ENCODE assay signal across 15 mouse cellular contexts in the genomic region with DNA sequence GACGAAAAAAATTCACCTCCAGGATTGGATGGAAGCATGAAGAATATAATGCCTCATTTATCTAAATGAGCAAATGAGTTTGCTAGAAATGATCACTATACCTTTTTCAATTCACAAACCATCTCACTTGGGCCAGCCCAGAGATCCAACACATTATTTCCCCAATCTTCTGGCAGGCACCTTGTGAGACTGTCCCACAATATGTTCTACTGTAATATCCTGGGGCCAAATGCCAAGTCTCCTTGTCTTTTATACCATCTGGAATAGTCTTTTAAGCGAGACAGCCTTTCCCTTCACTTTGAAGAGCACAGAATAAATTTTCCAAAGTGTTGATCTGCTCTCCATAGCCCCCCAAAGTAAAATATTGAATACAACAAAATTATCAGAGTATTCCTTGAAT. TPM values are rescaled to one million over a fixed set of nuclear protein-coding genes. Genes with fewer than 3 reads are reported as not detected.
DNase-seq lines count a peak whose midpoint lies in the region.
"Had no signal": no experiment of that assay in that cellular context is flagged by ENCODE, and none has a peak within 500 bp of the region (broad histone marks: within the 10 kb centered on the region; RNA-seq: fewer than 3 reads in every experiment).

No protein-coding gene starts in this region.

- peak; percentile 39 to 49 for DNase-seq in cerebellum, adult 18-20 months
- DNase-seq in cerebellum, adult 11 months, result no peak
- peak; percentile 55 for DNase-seq in heart, adult 11 months
- no peak for DNase-seq in heart, postnatal 10 days
- DNase-seq in brain, adult 2 months (ENCODE audit: low read depth, low spot score), result peak; percentile 52
- DNase-seq in right cerebral cortex, postnatal 14 days, result no peak
- DNase-seq: adrenal gland, adult 2 months; adrenal gland, postnatal 10 days; adrenal gland, postnatal 25 days; B cell, adult 2 months; cerebellum, adult 11-12 months; cerebellum, adult 8-10 months; cerebellum, adult 9-11 months; cerebellum, postnatal 14 days; embryo, embryonic 11 days had no signal

- intact Hi-C loops in heart, postnatal 10 days (cut with DNase I), result no loop called here

RNA-seq across cellular contexts. Expression of a gene that starts 13.3 kb away (rescaled TPM):
- total RNA-seq in heart, postnatal 10 days (2021), result 10 to 100 TPM; 13.2 to 17.0 TPM

RNA-seq across cellular contexts. Expression of a gene that starts 20.1 kb away (rescaled TPM):
- total RNA-seq in heart, postnatal 10 days (2021), result 10 to 100 TPM; 50.2 to 51.6 TPM

RNA-seq across cellular contexts. Expression of a gene that starts 32.8 kb away (rescaled TPM):
- 100 to 1,000 TPM; 815 to 853 TPM for total RNA-seq in heart, postnatal 10 days (2021)

RNA-seq across cellular contexts. Expression of a gene that starts 33.5 kb away (rescaled TPM):
- total RNA-seq in heart, postnatal 10 days (2021), result not detected

RNA-seq across cellular contexts. Expression of a gene that starts 57.7 kb away (rescaled TPM):
- total RNA-seq in heart, postnatal 10 days (2021), result 100 to 1,000 TPM; 159 to 170 TPM

Comparison
In these comparisons a context has a peak if more than half of its experiments do, and no peak if none do; other contexts are left out.
1. DNase-seq: peak in cerebellum, adult 18-20 months (2 of 2), heart, adult 11 months (single experiment) and brain, adult 2 months (single experiment); none in cerebellum, adult 11 months (single experiment), heart, postnatal 10 days (0 of 2) and right cerebral cortex, postnatal 14 days (single experiment).